Mouse (Mus musculus) layer of hippocampus, adult 9-11 months (tissue): ENCODE measurements around the gene Marveld2.

Experiments used
- DNase-seq: peaks from one replicate; pipeline ENCODE4 v3.0.0; 2022

Marveld2 gene

GRCm38 (mm10) chr13:100597284-100597683 lies 19.5 kb downstream of the Marveld2 start:
- no peak for DNase-seq

- DNase-seq: no peak
Measured at GRCm38 (mm10) chr13:100595552-100595885, 21.3 kb downstream of the Marveld2 start.

GRCm38 (mm10) chr13:100594838-100595551 lies 21.8 kb downstream of the Marveld2 start:
- no peak for DNase-seq

GRCm38 (mm10) chr13:100594041-100594792 lies 22.6 kb downstream of the Marveld2 start:
- peak; percentile 74 for DNase-seq

- no peak for DNase-seq
Measured at GRCm38 (mm10) chr13:100588646-100589045, 28.1 kb downstream of the Marveld2 start.

GRCm38 (mm10) chr13:100582144-100582543 lies 34.6 kb downstream of the Marveld2 start:
- DNase-seq: no peak

- DNase-seq: no peak
Measured at GRCm38 (mm10) chr13:100581701-100582100, 35.1 kb downstream of the Marveld2 start.

- no peak for DNase-seq
Measured at GRCm38 (mm10) chr13:100579951-100580350, 36.8 kb downstream of the Marveld2 start.

GRCm38 (mm10) chr13:100579220-100579619 lies 37.6 kb downstream of the Marveld2 start:
- no peak for DNase-seq

- DNase-seq: no peak
Measured at GRCm38 (mm10) chr13:100575950-100576349, 40.8 kb downstream of the Marveld2 start.

- no peak for DNase-seq
Measured at GRCm38 (mm10) chr13:100570713-100571112, 46.1 kb downstream of the Marveld2 start.

- DNase-seq: no peak
Measured at GRCm38 (mm10) chr13:100568359-100568758, 48.4 kb downstream of the Marveld2 start.

- DNase-seq: no peak
Measured at GRCm38 (mm10) chr13:100559449-100559848, 57.3 kb downstream of the Marveld2 start.

GRCm38 (mm10) chr13:100557011-100557410 lies 59.8 kb downstream of the Marveld2 start:
- no peak for DNase-seq

GRCm38 (mm10) chr13:100553042-100553437 lies 63.7 kb downstream of the Marveld2 start:
- no peak for DNase-seq

GRCm38 (mm10) chr13:100552369-100553041 lies 64.3 kb downstream of the Marveld2 start, which contains the start of gene Ocln:
Gene Ocln (minus strand): TSS chr13:100552718.
- DNase-seq: peak; percentile 9

- DNase-seq: no peak
Measured at GRCm38 (mm10) chr13:100552009-100552368, 64.8 kb downstream of the Marveld2 start.

- DNase-seq: no peak
Measured at GRCm38 (mm10) chr13:100551371-100552008, 65.3 kb downstream of the Marveld2 start.

- no peak for DNase-seq
Measured at GRCm38 (mm10) chr13:100547269-100547668, 69.5 kb downstream of the Marveld2 start.
